In genomic region chr2:41093877-41094485, GRCm38 (mm10) we compare ENCODE assay signal across 23 mouse cellular contexts.
DNase-seq lines count a peak whose midpoint lies in the region; ATAC-seq and TF ChIP-seq lines count a peak whose summit lies in the region.
"Had no signal": no experiment of that assay in that cellular context is flagged by ENCODE, and none has a peak within 500 bp of the region (broad histone marks: within the 10 kb centered on the region; RNA-seq: fewer than 3 reads in every experiment).

No protein-coding gene starts in this region.

- no peaks in the 10 kb centered on the region for H3K9me3 ChIP-seq in forebrain, embryonic 11.5 days (ENCODE audit: control insufficient read depth, low read length)
- H3K9me3 ChIP-seq in forebrain, embryonic 10.5 days, result no peaks in the 10 kb centered on the region
- no peaks in the 10 kb centered on the region for H3K9me3 ChIP-seq in midbrain, embryonic 14.5 days (ENCODE audit: control insufficient read depth, low read length)
- no peaks in the 10 kb centered on the region for H3K9me3 ChIP-seq in midbrain, embryonic 16.5 days (replicated peaks; ENCODE audit: control insufficient read depth, low read length, poor library complexity, severe bottlenecking)
- no peaks in the 10 kb centered on the region for H3K9me3 ChIP-seq in forebrain, embryonic 12.5 days
- no peaks in the 10 kb centered on the region for H3K9me3 ChIP-seq in forebrain, embryonic 16.5 days (ENCODE audit: control insufficient read depth, low read length)
- H3K9me3 ChIP-seq: embryonic facial prominence, embryonic 13.5 days; heart, embryonic 10.5 days; heart, embryonic 15.5 days had no signal

- H3K9ac ChIP-seq in forebrain, embryonic 11.5 days (ENCODE audit: low read length), result no peak overlapping the region
- no peak overlapping the region for H3K9ac ChIP-seq in midbrain, embryonic 14.5 days (replicated peaks; ENCODE audit: low read length)
- no peak overlapping the region for H3K9ac ChIP-seq in midbrain, embryonic 16.5 days (ENCODE audit: low read depth, low read length)
- H3K9ac ChIP-seq in forebrain, embryonic 12.5 days, result no peak overlapping the region
- H3K9ac ChIP-seq in forebrain, embryonic 16.5 days (replicated peaks; ENCODE audit: low read depth, low read length), result no peak overlapping the region
- H3K9ac ChIP-seq: embryonic facial prominence, embryonic 13.5 days; heart, embryonic 15.5 days; hindbrain, embryonic 14.5 days had no signal

- no peak for TF ChIP-seq CTCF in lung, adult 2 months (IDR thresholded peaks at IDR 0.05; ENCODE audit: insufficient read depth, low read length)

- no peak overlapping the region for H3K4me3 ChIP-seq in forebrain, embryonic 11.5 days (ENCODE audit: low read depth, low read length)
- no peak overlapping the region for H3K4me3 ChIP-seq in forebrain, embryonic 10.5 days
- H3K4me3 ChIP-seq in midbrain, embryonic 14.5 days (replicated peaks; ENCODE audit: low read depth, low read length), result no peak overlapping the region
- no peak overlapping the region for H3K4me3 ChIP-seq in midbrain, embryonic 16.5 days (ENCODE audit: low read depth, low read length)
- no peak overlapping the region for H3K4me3 ChIP-seq in forebrain, embryonic 12.5 days (replicated peaks)
- H3K4me3 ChIP-seq in forebrain, embryonic 16.5 days (replicated peaks; ENCODE audit: low read length), result no peak overlapping the region
- H3K4me3 ChIP-seq in lung, adult 2 months (replicated peaks; ENCODE audit: extremely low read depth, low read depth, low read length), result no peak overlapping the region
- H3K4me3 ChIP-seq: embryonic facial prominence, embryonic 13.5 days; heart, embryonic 10.5 days; heart, embryonic 15.5 days had no signal

- TF ChIP-seq POLR2A in lung, adult 2 months (IDR thresholded peaks at IDR 0.05; ENCODE audit: borderline replicate concordance, extremely low read depth, low read depth, low read length), result no peak

- H3K27ac ChIP-seq in forebrain, embryonic 11.5 days (ENCODE audit: low read depth, low read length), result no peak overlapping the region; the same call in 1 of the 2 replicates
- H3K27ac ChIP-seq in forebrain, embryonic 10.5 days, result no peak overlapping the region
- no peak overlapping the region for H3K27ac ChIP-seq in midbrain, embryonic 14.5 days (replicated peaks; ENCODE audit: low read depth, low read length)
- H3K27ac ChIP-seq in midbrain, embryonic 16.5 days (ENCODE audit: low read length), result no peak overlapping the region
- H3K27ac ChIP-seq in forebrain, embryonic 12.5 days, result peak overlapping the region; percentile 27; the same call in 1 of the 2 replicates
- H3K27ac ChIP-seq in forebrain, embryonic 16.5 days (ENCODE audit: low read length), result no peak overlapping the region
- H3K27ac ChIP-seq: embryonic facial prominence, embryonic 13.5 days; heart, embryonic 10.5 days; heart, embryonic 15.5 days; hindbrain, embryonic 14.5 days had no signal

- H3K4me2 ChIP-seq in forebrain, embryonic 11.5 days (ENCODE audit: low read depth, low read length, severe bottlenecking), result no peak overlapping the region
- no peak overlapping the region for H3K4me2 ChIP-seq in midbrain, embryonic 14.5 days (ENCODE audit: low read length)
- H3K4me2 ChIP-seq in midbrain, embryonic 16.5 days (ENCODE audit: low read length), result no peak overlapping the region
- no peak overlapping the region for H3K4me2 ChIP-seq in forebrain, embryonic 12.5 days
- no peak overlapping the region for H3K4me2 ChIP-seq in forebrain, embryonic 16.5 days (ENCODE audit: low read length)
- H3K4me2 ChIP-seq: embryonic facial prominence, embryonic 13.5 days; heart, embryonic 15.5 days; hindbrain, embryonic 14.5 days had no signal

- no peaks in the 10 kb centered on the region for H3K27me3 ChIP-seq in forebrain, embryonic 11.5 days (ENCODE audit: control insufficient read depth, insufficient read depth, low read length)
- no peaks in the 10 kb centered on the region for H3K27me3 ChIP-seq in forebrain, embryonic 10.5 days (ENCODE audit: poor library complexity, severe bottlenecking)
- H3K27me3 ChIP-seq in midbrain, embryonic 14.5 days (ENCODE audit: control insufficient read depth, insufficient read depth, low read length), result no peaks in the 10 kb centered on the region
- no peaks in the 10 kb centered on the region for H3K27me3 ChIP-seq in midbrain, embryonic 16.5 days (ENCODE audit: control insufficient read depth, insufficient read depth, low read depth, low read length)
- H3K27me3 ChIP-seq in forebrain, embryonic 12.5 days, result no peaks in the 10 kb centered on the region
- no peaks in the 10 kb centered on the region for H3K27me3 ChIP-seq in forebrain, embryonic 16.5 days (replicated peaks; ENCODE audit: control insufficient read depth, insufficient read depth, low read length)
- H3K27me3 ChIP-seq: embryonic facial prominence, embryonic 13.5 days; heart, embryonic 15.5 days had no signal

- H3K36me3 ChIP-seq in forebrain, embryonic 11.5 days (ENCODE audit: control insufficient read depth, insufficient read depth, low read length), result no peaks in the 10 kb centered on the region
- no peaks in the 10 kb centered on the region for H3K36me3 ChIP-seq in forebrain, embryonic 10.5 days (replicated peaks)
- no peaks in the 10 kb centered on the region for H3K36me3 ChIP-seq in midbrain, embryonic 14.5 days (ENCODE audit: control insufficient read depth, insufficient read depth, low read length)
- H3K36me3 ChIP-seq in midbrain, embryonic 16.5 days (ENCODE audit: control insufficient read depth, insufficient read depth, low read length), result no peaks in the 10 kb centered on the region
- H3K36me3 ChIP-seq in forebrain, embryonic 12.5 days (replicated peaks), result no peaks in the 10 kb centered on the region
- H3K36me3 ChIP-seq in forebrain, embryonic 16.5 days (ENCODE audit: control insufficient read depth, insufficient read depth), result no peaks in the 10 kb centered on the region
- H3K36me3 ChIP-seq: embryonic facial prominence, embryonic 13.5 days; G1E; heart, embryonic 10.5 days; heart, embryonic 15.5 days had no signal

- ATAC-seq in forebrain, embryonic 11.5 days (replicated peaks; ENCODE audit: low FRiP score), result peak; percentile 77
- ATAC-seq in midbrain, embryonic 14.5 days (ENCODE audit: low FRiP score, low TSS enrichment), result no peak
- no peak for ATAC-seq in midbrain, embryonic 16.5 days
- peak; percentile 88 for ATAC-seq in forebrain, embryonic 12.5 days (ENCODE audit: low FRiP score)
- peak; percentile 93 for ATAC-seq in forebrain, embryonic 16.5 days
- ATAC-seq: CD4-positive, CD25-positive, alpha-beta regulatory T cell, adult 4 months had no signal

- no peak for DNase-seq in forebrain, embryonic 11.5 days (ENCODE audit: low spot score)
- no peak for DNase-seq in forebrain, embryonic 10.5 days (ENCODE audit: extremely low spot score, low spot score)
- DNase-seq in midbrain, embryonic 14.5 days, result peak; percentile 7
- DNase-seq in lung, adult 2 months, result no peak
- no peak for DNase-seq in kidney, postnatal 25 days
- DNase-seq: adrenal gland, adult 8-10 months; adrenal gland, postnatal 36 days; B cell, adult 2 months; cerebellum, adult 18-20 months; cerebellum, adult 9-11 months; cerebellum, postnatal 36 days; gastrocnemius, postnatal 10 days; heart, adult 18-20 months; heart, postnatal 14 days had no signal

- H3K4me1 ChIP-seq in forebrain, embryonic 11.5 days (replicated peaks; ENCODE audit: control insufficient read depth, insufficient read depth, low read length), result peaks cover 2% of the 10 kb centered on the region; the same call in 1 of the 2 replicates
- peaks cover 18% of the 10 kb centered on the region for H3K4me1 ChIP-seq in forebrain, embryonic 10.5 days
- no peaks in the 10 kb centered on the region for H3K4me1 ChIP-seq in midbrain, embryonic 14.5 days (ENCODE audit: control insufficient read depth, insufficient read depth, low read length)
- H3K4me1 ChIP-seq in midbrain, embryonic 16.5 days (ENCODE audit: control insufficient read depth, insufficient read depth, low read length), result no peaks in the 10 kb centered on the region
- H3K4me1 ChIP-seq in forebrain, embryonic 12.5 days, result 0 out of 2 replicates have a peak, but pooled peaks cover 3% of the 10 kb centered on the region
- no peaks in the 10 kb centered on the region for H3K4me1 ChIP-seq in forebrain, embryonic 16.5 days (replicated peaks; ENCODE audit: control insufficient read depth, insufficient read depth, low read length)
- no peaks in the 10 kb centered on the region for H3K4me1 ChIP-seq in lung, adult 2 months (ENCODE audit: control insufficient read depth, insufficient read depth, low read length)
- H3K4me1 ChIP-seq: embryonic facial prominence, embryonic 13.5 days; heart, embryonic 10.5 days; heart, embryonic 15.5 days had no signal

Comparison
In these comparisons a context has a peak if more than half of its experiments do, and no peak if none do; other contexts are left out.
1. ATAC-seq: peak in forebrain, embryonic 11.5 days (single experiment), forebrain, embryonic 12.5 days (single experiment) and forebrain, embryonic 16.5 days (single experiment); none in midbrain, embryonic 14.5 days (single experiment) and midbrain, embryonic 16.5 days (single experiment).